Comparison of ENCODE assay signal across 12 mouse cellular contexts in the genomic region with DNA sequence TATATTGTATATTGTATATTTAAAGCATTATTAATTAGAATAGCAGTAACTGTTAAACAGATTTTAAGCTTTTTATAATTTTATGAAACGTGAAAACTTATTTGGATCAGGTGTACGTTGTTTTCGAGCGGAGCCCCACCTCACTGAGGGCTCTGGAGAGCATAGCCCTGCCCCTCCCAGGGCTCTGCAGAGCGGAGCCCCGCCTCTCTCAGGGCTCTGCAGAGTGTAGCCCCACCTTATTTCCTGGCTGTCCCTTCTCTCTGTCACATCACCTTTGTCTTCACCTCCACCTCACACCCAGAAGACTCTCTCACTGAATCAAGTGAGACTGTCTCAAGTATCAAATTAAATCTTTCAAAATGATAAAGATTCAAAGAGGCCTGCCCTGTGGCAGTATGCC.
"Had no signal": no experiment of that assay in that cellular context is flagged by ENCODE, and none has a peak within 500 bp of the region (broad histone marks: within the 10 kb centered on the region; RNA-seq: fewer than 3 reads in every experiment).

No protein-coding gene starts in this region.

- ATAC-seq: liver, postnatal 0 days had no signal

- H3K9me3 ChIP-seq: limb, embryonic 10.5 days; liver, embryonic 13.5 days; neural tube, embryonic 12.5 days had no signal

- DNase-seq: kidney, adult 18-20 months; kidney, postnatal 14 days; liver, embryonic 13.5 days; liver, postnatal 0 days; lung, postnatal 10 days; midbrain, embryonic 14.5 days; right cerebral cortex, postnatal 14 days; thymus, adult 2 months; thymus, postnatal 25 days had no signal

- H3K36me3 ChIP-seq: liver, embryonic 13.5 days; neural tube, embryonic 12.5 days had no signal

- H3K4me1 ChIP-seq: neural tube, embryonic 12.5 days had no signal

- H3K27ac ChIP-seq: left cerebral cortex, adult 2 months; limb, embryonic 10.5 days; liver, embryonic 13.5 days; neural tube, embryonic 12.5 days had no signal

- H3K4me3 ChIP-seq: left cerebral cortex, adult 2 months; limb, embryonic 10.5 days; liver, embryonic 13.5 days; neural tube, embryonic 12.5 days had no signal

- H3K9ac ChIP-seq: liver, embryonic 13.5 days; liver, postnatal 0 days; neural tube, embryonic 12.5 days had no signal

- H3K27me3 ChIP-seq: liver, embryonic 13.5 days; neural tube, embryonic 12.5 days had no signal

- H3K4me2 ChIP-seq: liver, embryonic 13.5 days; neural tube, embryonic 12.5 days had no signal
